Mouse (Mus musculus) ZHBTc4 (cell line): Measurements from ENCODE around the gene Dync1i1.

Experiments
- DNase-seq: peaks from one replicate; pipeline ENCODE4 v3.0.0-alpha.2; 2011; ENCODE audit warnings: low read depth, low spot score

Gene Dync1i1

GRCm38 (mm10) chr6:5854048-5854836, 128.8 kb downstream of the Dync1i1 start:
- DNase-seq, result no peak

GRCm38 (mm10) chr6:5855526-5855925, 130.1 kb downstream of the Dync1i1 start:
- no peak for DNase-seq

- DNase-seq, result peak; percentile 36
Observed at GRCm38 (mm10) chr6:5858371-5858770, 132.9 kb downstream of the Dync1i1 start.

GRCm38 (mm10) chr6:5858901-5859598, 133.6 kb downstream of the Dync1i1 start:
- DNase-seq, result peak; percentile 35

- no peak for DNase-seq
Observed at GRCm38 (mm10) chr6:5859630-5860029, 134.2 kb downstream of the Dync1i1 start.

- DNase-seq, result no peak
Observed at GRCm38 (mm10) chr6:5866091-5866490, 140.7 kb downstream of the Dync1i1 start.

- no peak for DNase-seq
Observed at GRCm38 (mm10) chr6:5867221-5867620, 141.8 kb downstream of the Dync1i1 start.

- DNase-seq, result no peak
Observed at GRCm38 (mm10) chr6:5871060-5871459, 145.6 kb downstream of the Dync1i1 start.

- no peak for DNase-seq
Observed at GRCm38 (mm10) chr6:5871581-5872298, 146.3 kb downstream of the Dync1i1 start.

- DNase-seq, result no peak
Observed at GRCm38 (mm10) chr6:5889341-5889740, 163.9 kb downstream of the Dync1i1 start.

GRCm38 (mm10) chr6:5911295-5911694, 185.9 kb downstream of the Dync1i1 start:
- no peak for DNase-seq

- no peak for DNase-seq
Observed at GRCm38 (mm10) chr6:5915028-5915427, 189.6 kb downstream of the Dync1i1 start.

- DNase-seq, result no peak
Observed at GRCm38 (mm10) chr6:5920670-5921069, 195.2 kb downstream of the Dync1i1 start.

- no peak for DNase-seq
Observed at GRCm38 (mm10) chr6:5922676-5923075, 197.2 kb downstream of the Dync1i1 start.

- no peak for DNase-seq
Observed at GRCm38 (mm10) chr6:5923148-5923547, 197.7 kb downstream of the Dync1i1 start.

GRCm38 (mm10) chr6:5930140-5930539, 204.7 kb downstream of the Dync1i1 start:
- no peak for DNase-seq

GRCm38 (mm10) chr6:5935587-5936353, 210.3 kb downstream of the Dync1i1 start:
- DNase-seq, result no peak

- no peak for DNase-seq
Observed at GRCm38 (mm10) chr6:5949812-5950392, 224.5 kb downstream of the Dync1i1 start.

- DNase-seq, result no peak
Observed at GRCm38 (mm10) chr6:5956316-5956913, 231.0 kb downstream of the Dync1i1 start.

- DNase-seq, result no peak
Observed at GRCm38 (mm10) chr6:5960728-5961127, 235.3 kb downstream of the Dync1i1 start.

- DNase-seq, result no peak
Observed at GRCm38 (mm10) chr6:5961960-5962359, 236.5 kb downstream of the Dync1i1 start.
